In the genomic region with DNA sequence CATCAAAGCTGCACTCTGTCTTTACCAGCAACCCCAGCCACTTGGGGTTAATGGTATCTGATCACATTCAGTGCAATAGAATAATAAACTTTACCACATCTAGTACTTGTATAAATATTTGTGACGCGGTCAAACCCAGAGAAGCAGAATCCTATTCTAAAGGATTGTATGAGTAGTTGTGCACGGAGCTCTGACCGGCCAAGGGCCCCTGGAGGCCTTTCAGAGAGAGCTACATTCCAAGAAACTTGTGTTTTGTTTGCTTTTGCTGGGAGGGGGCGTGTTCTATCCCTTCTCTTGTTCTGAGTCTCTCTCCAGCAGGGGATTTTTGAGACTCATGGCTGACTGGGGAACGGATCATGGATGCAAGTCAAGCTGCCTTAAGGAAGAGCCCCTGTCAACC, we compare ENCODE assay signal across 13 mouse cellular contexts. TPM values are rescaled to one million over a fixed set of nuclear protein-coding genes. Genes with fewer than 3 reads are reported as not detected.
"Had no signal": no experiment of that assay in that cellular context is flagged by ENCODE, and none has a peak within 500 bp of the region (broad histone marks: within the 10 kb centered on the region; RNA-seq: fewer than 3 reads in every experiment).

No protein-coding gene starts in this region.

RNA-seq across cellular contexts. Expression of gene Plac9b, which starts 7.3 kb away (rescaled TPM):
- polyA plus RNA-seq: embryonic facial prominence, embryonic 10.5 days; erythroblast, embryonic 14.5 days; forebrain, embryonic 10.5 days had no signal

RNA-seq across cellular contexts. Expression of gene Duxbl2, which starts 56.9 kb away (rescaled TPM):
- polyA plus RNA-seq: cerebellum, adult 2 months; embryonic facial prominence, embryonic 10.5 days; embryonic facial prominence, embryonic 11.5 days; embryonic facial prominence, embryonic 12.5 days; embryonic facial prominence, embryonic 13.5 days; erythroblast, embryonic 14.5 days; forebrain, embryonic 10.5 days; forebrain, embryonic 11.5 days; forebrain, embryonic 13.5 days; forebrain, embryonic 14.5 days; forebrain, embryonic 15.5 days; forebrain, embryonic 16.5 days; forebrain, postnatal 0 days had no signal
